15 mouse cellular contexts compared by ENCODE assay signal in genomic region chr10:111924141-111924540, GRCm38 (mm10). TPM values are rescaled to one million over a fixed set of nuclear protein-coding genes. Genes with fewer than 3 reads are reported as not detected.
DNase-seq lines count a peak whose midpoint lies in the region; ATAC-seq lines count a peak whose summit lies in the region.
"Had no signal": no experiment of that assay in that cellular context is flagged by ENCODE, and none has a peak within 500 bp of the region (broad histone marks: within the 10 kb centered on the region; RNA-seq: fewer than 3 reads in every experiment).

No protein-coding gene starts in this region.

- 0 out of 2 replicates have a peak overlapping the region, but pooled peaks have one; percentile 0 for H3K9ac ChIP-seq in midbrain, embryonic 11.5 days (ENCODE audit: low read length)
- H3K9ac ChIP-seq in midbrain, embryonic 15.5 days, result no peak overlapping the region
- H3K9ac ChIP-seq: embryonic facial prominence, embryonic 13.5 days had no signal

- no peaks in the 10 kb centered on the region for H3K9me3 ChIP-seq in midbrain, embryonic 11.5 days (ENCODE audit: control insufficient read depth, low read length)
- no peaks in the 10 kb centered on the region for H3K9me3 ChIP-seq in midbrain, embryonic 15.5 days
- no peaks in the 10 kb centered on the region for H3K9me3 ChIP-seq in limb, embryonic 10.5 days (replicated peaks)
- H3K9me3 ChIP-seq: embryonic facial prominence, embryonic 13.5 days; heart, embryonic 10.5 days had no signal

- H3K36me3 ChIP-seq in midbrain, embryonic 11.5 days (ENCODE audit: control insufficient read depth, insufficient read depth, low read length), result no peaks in the 10 kb centered on the region
- no peaks in the 10 kb centered on the region for H3K36me3 ChIP-seq in midbrain, embryonic 15.5 days (replicated peaks)
- no peaks in the 10 kb centered on the region for H3K36me3 ChIP-seq in limb, embryonic 10.5 days
- H3K36me3 ChIP-seq: embryonic facial prominence, embryonic 13.5 days; heart, embryonic 10.5 days had no signal

- no peaks in the 10 kb centered on the region; the same call in 1 of the 2 replicates for H3K27me3 ChIP-seq in midbrain, embryonic 11.5 days (ENCODE audit: control insufficient read depth, insufficient read depth, low read length)
- H3K27me3 ChIP-seq in midbrain, embryonic 15.5 days (replicated peaks), result no peaks in the 10 kb centered on the region
- no peaks in the 10 kb centered on the region for H3K27me3 ChIP-seq in limb, embryonic 10.5 days (ENCODE audit: low read depth, poor library complexity, severe bottlenecking)
- H3K27me3 ChIP-seq: embryonic facial prominence, embryonic 13.5 days had no signal

- no peak overlapping the region for H3K27ac ChIP-seq in midbrain, embryonic 11.5 days (ENCODE audit: low read depth, low read length)
- H3K27ac ChIP-seq in midbrain, embryonic 15.5 days, result no peak overlapping the region
- H3K27ac ChIP-seq in limb, embryonic 10.5 days, result peak overlapping the region; percentile 84
- H3K27ac ChIP-seq: embryonic facial prominence, embryonic 13.5 days; layer of hippocampus, adult 2 months had no signal

- 28% methylated on average over 3 of the region's 3 CpGs for WGBS in midbrain, embryonic 11.5 days
- WGBS in midbrain, embryonic 15.5 days, result 40% methylated on average over 3 of the region's 3 CpGs
- 61% methylated on average over 3 of the region's 3 CpGs for WGBS in limb, embryonic 10.5 days

- no peak overlapping the region for H3K4me3 ChIP-seq in midbrain, embryonic 11.5 days (ENCODE audit: low read depth, low read length)
- no peak overlapping the region for H3K4me3 ChIP-seq in midbrain, embryonic 15.5 days
- no peak overlapping the region for H3K4me3 ChIP-seq in limb, embryonic 10.5 days
- H3K4me3 ChIP-seq: embryonic facial prominence, embryonic 13.5 days; heart, embryonic 10.5 days; layer of hippocampus, adult 2 months had no signal

- peak; percentile 41 for DNase-seq in embryo, embryonic 10 days (ENCODE audit: low spot score)
- no peak for DNase-seq in embryo, embryonic 9.5 days (ENCODE audit: extremely low spot score)
- peak; percentile 82 for DNase-seq in midbrain, embryonic 11.5 days (ENCODE audit: low spot score, missing footprints)
- DNase-seq in limb, embryonic 10.5 days (ENCODE audit: low spot score), result no peak
- peak; percentile 26 for DNase-seq in thymus, postnatal 4 days
- no peak for DNase-seq in adrenal gland, postnatal 14 days
- no peak for DNase-seq in cerebellum, postnatal 4 days (ENCODE audit: low spot score in 2 of 2)
- DNase-seq: adrenal gland, adult 2 months; left cerebral cortex, postnatal 4 days had no signal

- H3K4me2 ChIP-seq in midbrain, embryonic 11.5 days, result no peak overlapping the region
- H3K4me2 ChIP-seq in midbrain, embryonic 15.5 days, result no peak overlapping the region

- peaks cover 8% of the 10 kb centered on the region; the same call in 1 of the 2 replicates for H3K4me1 ChIP-seq in midbrain, embryonic 11.5 days (ENCODE audit: control insufficient read depth, insufficient read depth, low read length)
- peaks cover 19% of the 10 kb centered on the region for H3K4me1 ChIP-seq in midbrain, embryonic 15.5 days
- H3K4me1 ChIP-seq in limb, embryonic 10.5 days, result peaks cover 34% of the 10 kb centered on the region

- ATAC-seq in midbrain, embryonic 11.5 days (ENCODE audit: low FRiP score), result no peak
- ATAC-seq in midbrain, embryonic 15.5 days (replicated peaks), result no peak
- ATAC-seq: hindbrain, embryonic 16.5 days; lung, postnatal 0 days had no signal

RNA-seq across cellular contexts. Expression of gene Krr1, which starts 48.3 kb away (rescaled TPM):
- polyA plus RNA-seq in midbrain, embryonic 11.5 days (2014; fragmentation: Nextera tagmentation; extraction: Ambion mirVana), result 69.0 and 82.0 TPM in 2 replicates
- polyA plus RNA-seq in midbrain, embryonic 15.5 days (2015; fragmentation: Nextera tagmentation; extraction: Ambion mirVana), result 38.8 and 41.5 TPM in 2 replicates
- 53.3 and 58.7 TPM in 2 replicates for polyA plus RNA-seq in limb, embryonic 10.5 days (2016; fragmentation: Nextera tagmentation; extraction: Ambion mirVana)
- total RNA-seq in adrenal gland, postnatal 14 days (2021), result 31.3 and 34.2 TPM in 2 replicates

Comparison
In these comparisons a context has a peak if more than half of its experiments do, and no peak if none do; other contexts are left out.
1. DNase-seq: peak in embryo, embryonic 10 days (single experiment), midbrain, embryonic 11.5 days (single experiment) and thymus, postnatal 4 days (single experiment); none in embryo, embryonic 9.5 days (single experiment), limb, embryonic 10.5 days (single experiment), adrenal gland, postnatal 14 days (single experiment) and cerebellum, postnatal 4 days (0 of 2).